Mouse (Mus musculus): ENCODE data around the gene Erbb2. TPM values are rescaled to one million over a fixed set of nuclear protein-coding genes. Genes with fewer than 3 reads are reported as not detected.

The Erbb2 gene
- total RNA-seq, 1 experiment from 2014 or later: not detected

DNA sequence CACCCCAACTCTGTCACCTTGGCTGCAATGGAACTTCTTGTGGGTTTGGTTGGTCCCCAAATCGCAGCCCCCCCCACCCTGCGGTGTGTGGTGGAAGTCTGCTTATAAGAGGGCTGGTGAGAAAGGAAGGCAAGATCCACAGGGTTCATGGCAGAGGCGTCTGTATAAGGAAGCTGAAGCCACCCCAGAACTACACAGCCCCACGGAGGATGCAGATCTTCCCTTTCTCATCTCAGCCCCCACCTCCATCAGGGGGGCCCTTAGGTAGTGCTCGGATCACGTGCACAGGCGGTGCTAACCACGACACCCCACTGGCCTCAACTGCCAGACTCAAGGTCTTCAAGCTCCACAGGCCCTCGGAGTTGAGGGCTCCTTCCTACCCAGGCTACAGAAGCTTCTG lies 51.6 kb downstream of the Erbb2 start:
- no peak for ATAC-seq (replicated peaks in 1 of 2; ENCODE audit: insufficient read depth in 1 of 2, low FRiP score in 2 of 2, low TSS enrichment in 1 of 2, low read depth in 1 of 2, poor library complexity in 2 of 2, severe bottlenecking in 2 of 2)

DNA sequence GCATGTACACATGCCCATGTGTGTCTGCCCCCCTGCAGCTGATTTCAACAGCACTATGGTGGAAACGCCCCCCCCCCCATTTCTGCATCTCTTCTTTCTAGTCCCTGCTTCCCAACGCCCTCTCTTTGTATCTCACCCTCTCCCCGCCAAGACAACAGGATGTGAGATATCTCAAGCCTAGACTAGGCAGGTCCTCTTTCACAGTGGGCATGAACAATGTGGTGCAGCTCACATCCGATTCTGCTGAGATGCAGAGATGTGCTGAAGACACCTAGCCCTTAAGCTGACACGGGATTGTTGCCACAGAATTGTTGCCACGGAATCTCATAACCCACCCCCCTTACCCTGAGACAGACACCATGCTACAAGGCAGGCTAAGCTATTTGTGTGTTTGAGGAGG lies 52.2 kb downstream of the Erbb2 start:
- ATAC-seq (replicated peaks in 1 of 2; ENCODE audit: insufficient read depth in 1 of 2, low FRiP score in 2 of 2, low TSS enrichment in 1 of 2, low read depth in 1 of 2, poor library complexity in 2 of 2, severe bottlenecking in 2 of 2): no peak

- peak in 1 of 2 experiments; percentile 44; a peak in 1 of 4 replicates for ATAC-seq (replicated peaks in 1 of 2; ENCODE audit: insufficient read depth in 1 of 2, low FRiP score in 2 of 2, low TSS enrichment in 1 of 2, low read depth in 1 of 2, poor library complexity in 2 of 2, severe bottlenecking in 2 of 2)
Measured at GRCm38 (mm10) chr11:98469761-98470714, 57.8 kb downstream of the Erbb2 start.

- no peak for ATAC-seq (replicated peaks in 1 of 2; ENCODE audit: insufficient read depth in 1 of 2, low FRiP score in 2 of 2, low TSS enrichment in 1 of 2, low read depth in 1 of 2, poor library complexity in 2 of 2, severe bottlenecking in 2 of 2)
Measured at GRCm38 (mm10) chr11:98470795-98471194, 58.5 kb downstream of the Erbb2 start.

DNA sequence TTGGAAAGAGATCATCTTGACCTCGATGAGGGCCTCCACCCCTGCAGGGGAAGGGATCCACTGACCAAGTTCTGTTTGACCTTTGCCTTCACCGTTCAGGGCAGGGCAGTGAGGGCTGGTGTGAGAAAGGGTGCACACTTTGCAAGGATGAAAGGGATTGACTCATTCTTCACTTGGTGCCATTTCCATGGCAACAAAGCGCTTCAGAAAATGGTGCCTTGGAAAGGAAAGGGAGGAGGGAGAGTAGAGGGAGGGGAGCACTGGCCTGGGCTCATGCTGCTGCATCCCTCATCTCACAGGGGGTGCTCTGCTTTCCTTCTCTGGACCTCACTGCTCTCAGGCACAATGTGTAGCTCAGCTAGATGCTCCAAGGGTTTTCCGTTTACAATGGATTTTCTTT lies 60.4 kb downstream of the Erbb2 start:
- ATAC-seq (replicated peaks in 1 of 2; ENCODE audit: insufficient read depth in 1 of 2, low FRiP score in 2 of 2, low TSS enrichment in 1 of 2, low read depth in 1 of 2, poor library complexity in 2 of 2, severe bottlenecking in 2 of 2): no peak

GRCm38 (mm10) chr11:98473916-98474479 lies 61.7 kb downstream of the Erbb2 start:
- no peak for ATAC-seq (replicated peaks in 1 of 2; ENCODE audit: insufficient read depth in 1 of 2, low FRiP score in 2 of 2, low TSS enrichment in 1 of 2, low read depth in 1 of 2, poor library complexity in 2 of 2, severe bottlenecking in 2 of 2)

- ATAC-seq (replicated peaks in 1 of 2; ENCODE audit: insufficient read depth in 1 of 2, low FRiP score in 2 of 2, low TSS enrichment in 1 of 2, low read depth in 1 of 2, poor library complexity in 2 of 2, severe bottlenecking in 2 of 2): no peak
Measured at GRCm38 (mm10) chr11:98474967-98475366, 62.7 kb downstream of the Erbb2 start.

DNA sequence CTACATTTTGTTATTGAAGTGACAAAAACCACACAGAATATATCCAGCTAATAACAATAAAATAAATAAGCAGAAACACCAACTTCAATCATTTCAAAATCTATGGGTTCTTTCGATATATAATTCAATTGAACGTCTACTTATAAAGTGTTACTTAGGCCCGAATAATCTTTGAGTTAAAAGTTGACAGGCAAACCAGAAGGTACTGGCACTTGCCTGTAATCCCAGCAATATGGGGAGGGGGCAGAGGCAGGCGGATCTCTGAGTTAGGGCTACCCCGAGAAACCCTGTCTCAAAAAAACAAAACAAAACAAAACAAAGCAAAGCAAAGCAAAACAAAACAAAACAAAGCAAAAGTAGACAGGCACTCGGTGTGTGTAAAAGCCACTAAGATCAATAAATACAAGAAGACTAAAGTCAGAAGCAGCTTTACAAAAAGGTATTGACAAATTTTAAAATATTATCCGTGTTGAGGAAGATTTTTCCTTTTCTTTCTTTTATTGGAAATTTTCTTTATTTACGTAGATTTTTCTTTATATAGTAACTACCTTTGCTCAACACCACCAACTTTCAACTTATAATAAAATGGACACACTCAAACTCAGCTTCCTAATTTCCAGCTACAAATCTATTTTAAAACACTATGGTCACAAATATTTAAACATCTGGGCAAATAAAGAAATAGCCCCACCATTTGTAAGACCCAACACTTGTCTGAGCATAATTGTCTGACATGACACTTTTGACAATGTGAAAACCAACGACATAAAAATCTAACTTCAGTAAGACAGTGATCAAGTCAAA lies 63.6 kb downstream of the Erbb2 start:
- ATAC-seq (replicated peaks in 1 of 2; ENCODE audit: insufficient read depth in 1 of 2, low FRiP score in 2 of 2, low TSS enrichment in 1 of 2, low read depth in 1 of 2, poor library complexity in 2 of 2, severe bottlenecking in 2 of 2): no peak

GRCm38 (mm10) chr11:98476434-98476807 lies 64.2 kb downstream of the Erbb2 start:
- no peak for ATAC-seq (replicated peaks in 1 of 2; ENCODE audit: insufficient read depth in 1 of 2, low FRiP score in 2 of 2, low TSS enrichment in 1 of 2, low read depth in 1 of 2, poor library complexity in 2 of 2, severe bottlenecking in 2 of 2)

GRCm38 (mm10) chr11:98477011-98477701 lies 64.9 kb downstream of the Erbb2 start:
- ATAC-seq (replicated peaks in 1 of 2; ENCODE audit: insufficient read depth in 1 of 2, low FRiP score in 2 of 2, low TSS enrichment in 1 of 2, low read depth in 1 of 2, poor library complexity in 2 of 2, severe bottlenecking in 2 of 2): no peak

DNA sequence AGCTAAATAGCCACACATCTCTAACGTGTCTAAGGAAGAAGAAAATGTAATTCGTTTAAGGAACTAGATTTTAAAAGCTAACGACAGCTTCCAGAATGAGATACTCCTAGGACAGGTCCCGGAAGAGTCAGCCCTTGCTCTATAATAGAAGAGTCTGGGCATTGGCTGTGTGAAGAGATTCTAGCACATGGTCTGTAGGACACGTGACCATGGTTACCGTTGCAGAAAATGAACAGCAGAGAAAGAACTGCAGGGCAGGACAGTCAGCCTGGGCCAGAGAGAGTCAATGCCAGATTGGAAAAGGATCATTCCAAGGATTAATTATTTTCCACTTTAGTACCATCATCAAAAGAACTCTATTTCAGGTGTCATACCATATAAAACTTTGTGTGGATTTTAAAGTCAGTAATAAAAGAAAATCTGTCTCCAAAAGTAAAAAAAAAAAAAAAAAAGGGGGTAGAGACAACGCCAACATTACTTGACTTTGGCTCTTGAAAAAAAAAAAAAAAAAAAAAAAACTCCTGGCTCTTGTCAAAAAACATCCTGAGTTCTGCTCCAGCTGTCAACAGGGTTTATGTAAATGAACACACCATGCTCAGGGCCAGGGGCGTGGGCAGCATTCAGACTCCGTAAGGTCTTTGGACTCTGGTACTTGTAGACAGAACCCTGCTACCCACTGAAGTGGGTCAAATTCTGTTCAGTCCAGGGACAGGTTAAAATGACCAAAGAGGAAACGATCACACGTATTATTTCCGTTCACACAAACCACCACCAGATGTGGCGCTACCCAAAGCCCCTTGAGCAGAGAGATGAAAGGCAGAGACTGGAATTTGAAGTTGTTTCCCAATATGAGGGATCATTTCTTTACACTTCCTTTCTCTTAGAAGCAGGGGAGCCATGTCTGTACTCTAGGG lies 67.0 kb downstream of the Erbb2 start:
- ATAC-seq (replicated peaks in 1 of 2; ENCODE audit: insufficient read depth in 1 of 2, low FRiP score in 2 of 2, low TSS enrichment in 1 of 2, low read depth in 1 of 2, poor library complexity in 2 of 2, severe bottlenecking in 2 of 2): no peak

- no peak for ATAC-seq (replicated peaks in 1 of 2; ENCODE audit: insufficient read depth in 1 of 2, low FRiP score in 2 of 2, low TSS enrichment in 1 of 2, low read depth in 1 of 2, poor library complexity in 2 of 2, severe bottlenecking in 2 of 2)
Measured at GRCm38 (mm10) chr11:98479940-98480497, 67.7 kb downstream of the Erbb2 start.

GRCm38 (mm10) chr11:98481231-98481630 lies 69.0 kb downstream of the Erbb2 start:
- no peak for ATAC-seq (replicated peaks in 1 of 2; ENCODE audit: insufficient read depth in 1 of 2, low FRiP score in 2 of 2, low TSS enrichment in 1 of 2, low read depth in 1 of 2, poor library complexity in 2 of 2, severe bottlenecking in 2 of 2)

- ATAC-seq (replicated peaks in 1 of 2; ENCODE audit: insufficient read depth in 1 of 2, low FRiP score in 2 of 2, low TSS enrichment in 1 of 2, low read depth in 1 of 2, poor library complexity in 2 of 2, severe bottlenecking in 2 of 2): no peak
Measured at GRCm38 (mm10) chr11:98482067-98482466, 69.8 kb downstream of the Erbb2 start.

- ATAC-seq (replicated peaks in 1 of 2; ENCODE audit: insufficient read depth in 1 of 2, low FRiP score in 2 of 2, low TSS enrichment in 1 of 2, low read depth in 1 of 2, poor library complexity in 2 of 2, severe bottlenecking in 2 of 2): no peak
Measured at GRCm38 (mm10) chr11:98485749-98486148, 73.5 kb downstream of the Erbb2 start.

Data from hematopoietic stem cell, adult 5-6 weeks (primary cell).